Mouse (Mus musculus): ENCODE data around the gene Crcp. TPM values are rescaled to one million over a fixed set of nuclear protein-coding genes. Genes with fewer than 3 reads are reported as not detected.
A peak's percentile ranks its signal among the peaks of the same experiment; 100 is the strongest.

Gene Crcp
- polyA plus RNA-seq, 1 experiment from 2014 or later = 21.0 TPM

GRCm38 (mm10) chr5:130059413-130060328 lies 30.6 kb downstream of the Crcp start:
- H3K27ac ChIP-seq (ENCODE audit: low read depth, low read length) = peak overlapping the region; percentile 67
- H3K9me3 ChIP-seq (replicated peaks; ENCODE audit: control insufficient read depth, low read length) = no peaks in the 10 kb centered on the region
- ATAC-seq (replicated peaks; ENCODE audit: insufficient number of reproducible peaks, low FRiP score, low TSS enrichment) = 0 out of 2 replicates have a peak, but pooled peaks have one; percentile 57
- no peak overlapping the region for H3K4me3 ChIP-seq (ENCODE audit: low read depth, low read length)
- H3K4me1 ChIP-seq (ENCODE audit: control insufficient read depth, insufficient read depth, low read length) = peaks cover 12% of the 10 kb centered on the region
- no peak overlapping the region for H3K4me2 ChIP-seq
- 56% methylated on average over 12 of the region's 12 CpGs for WGBS (ENCODE audit: insufficient replicate concordance)
- H3K9ac ChIP-seq (ENCODE audit: low read depth, low read length) = no peak overlapping the region
- H3K27me3 ChIP-seq (ENCODE audit: control insufficient read depth, insufficient read depth, low read length) = peaks cover 5% of the 10 kb centered on the region; the same call in 1 of the 2 replicates
- H3K36me3 ChIP-seq (ENCODE audit: control insufficient read depth, insufficient read depth, low read length) = 0 out of 2 replicates have a peak, but pooled peaks cover 6% of the 10 kb centered on the region

- H3K9me3 ChIP-seq (replicated peaks; ENCODE audit: control insufficient read depth, low read length) = no peaks in the 10 kb centered on the region
- peaks cover 12% of the 10 kb centered on the region for H3K4me1 ChIP-seq (ENCODE audit: control insufficient read depth, insufficient read depth, low read length)
- no peak overlapping the region for H3K27ac ChIP-seq (ENCODE audit: low read depth, low read length)
- H3K4me2 ChIP-seq = no peak overlapping the region
- no peak overlapping the region for H3K9ac ChIP-seq (ENCODE audit: low read depth, low read length)
- no peak overlapping the region for H3K4me3 ChIP-seq (ENCODE audit: low read depth, low read length)
- no peaks in the 10 kb centered on the region for H3K27me3 ChIP-seq (ENCODE audit: control insufficient read depth, insufficient read depth, low read length)
- ATAC-seq (replicated peaks; ENCODE audit: insufficient number of reproducible peaks, low FRiP score, low TSS enrichment) = no peak
- 0 out of 2 replicates have a peak, but pooled peaks cover 6% of the 10 kb centered on the region for H3K36me3 ChIP-seq (ENCODE audit: control insufficient read depth, insufficient read depth, low read length)
- WGBS (ENCODE audit: insufficient replicate concordance) = 77% methylated on average over 4 of the region's 4 CpGs
These were observed 31.2 kb downstream of the Crcp start for GRCm38 (mm10) chr5:130060329-130060665.

GRCm38 (mm10) chr5:130062096-130062495 lies 33.0 kb downstream of the Crcp start:
- Histone ChIP-seq H3K4me3 (ENCODE audit: low read depth, low read length) (no peak overlapping the region), H3K4me2 (no peak overlapping the region), H3K4me1 (ENCODE audit: control insufficient read depth, insufficient read depth, low read length) (peaks cover 12% of the 10 kb centered on the region), H3K9me3 (replicated peaks; ENCODE audit: control insufficient read depth, low read length) (peaks cover 3% of the 10 kb centered on the region; the same call in 1 of the 2 replicates), H3K27ac (ENCODE audit: low read depth, low read length) (no peak overlapping the region), H3K27me3 (ENCODE audit: control insufficient read depth, insufficient read depth, low read length) (no peaks in the 10 kb centered on the region), H3K9ac (ENCODE audit: low read depth, low read length) (no peak overlapping the region), H3K36me3 (ENCODE audit: control insufficient read depth, insufficient read depth, low read length) (0 out of 2 replicates have a peak, but pooled peaks cover 6% of the 10 kb centered on the region)
- WGBS (ENCODE audit: insufficient replicate concordance) = 74% methylated on average over 2 of the region's 2 CpGs
- no peak for ATAC-seq (replicated peaks; ENCODE audit: insufficient number of reproducible peaks, low FRiP score, low TSS enrichment)

GRCm38 (mm10) chr5:130063760-130064159 lies 34.7 kb downstream of the Crcp start:
- no peak overlapping the region for H3K4me3 ChIP-seq (ENCODE audit: low read depth, low read length)
- H3K4me1 ChIP-seq (ENCODE audit: control insufficient read depth, insufficient read depth, low read length) = peaks cover 12% of the 10 kb centered on the region
- H3K9me3 ChIP-seq (replicated peaks; ENCODE audit: control insufficient read depth, low read length) = peaks cover 3% of the 10 kb centered on the region; the same call in 1 of the 2 replicates
- H3K27ac ChIP-seq (ENCODE audit: low read depth, low read length) = no peak overlapping the region
- no peaks in the 10 kb centered on the region for H3K27me3 ChIP-seq (ENCODE audit: control insufficient read depth, insufficient read depth, low read length)
- no peak overlapping the region for H3K4me2 ChIP-seq
- no peak for ATAC-seq (replicated peaks; ENCODE audit: insufficient number of reproducible peaks, low FRiP score, low TSS enrichment)
- 0 out of 2 replicates have a peak, but pooled peaks cover 3% of the 10 kb centered on the region for H3K36me3 ChIP-seq (ENCODE audit: control insufficient read depth, insufficient read depth, low read length)
- WGBS (ENCODE audit: insufficient replicate concordance) = 79% methylated on average over 2 of the region's 2 CpGs
- no peak overlapping the region for H3K9ac ChIP-seq (ENCODE audit: low read depth, low read length)

- Histone ChIP-seq H3K9me3 (replicated peaks; ENCODE audit: control insufficient read depth, low read length) (peaks cover 3% of the 10 kb centered on the region; the same call in 1 of the 2 replicates), H3K9ac (ENCODE audit: low read depth, low read length) (no peak overlapping the region), H3K27ac (ENCODE audit: low read depth, low read length) (no peak overlapping the region), H3K4me1 (ENCODE audit: control insufficient read depth, insufficient read depth, low read length) (no peaks in the 10 kb centered on the region), H3K4me2 (no peak overlapping the region), H3K27me3 (ENCODE audit: control insufficient read depth, insufficient read depth, low read length) (peaks cover 3% of the 10 kb centered on the region; the same call in 1 of the 2 replicates), H3K4me3 (ENCODE audit: low read depth, low read length) (no peak overlapping the region), H3K36me3 (ENCODE audit: control insufficient read depth, insufficient read depth, low read length) (0 out of 2 replicates have a peak, but pooled peaks cover 3% of the 10 kb centered on the region)
- no peak for ATAC-seq (replicated peaks; ENCODE audit: insufficient number of reproducible peaks, low FRiP score, low TSS enrichment)
- WGBS (ENCODE audit: insufficient replicate concordance) = 97% methylated on average over 1 of the region's 1 CpGs
These were observed 36.5 kb downstream of the Crcp start for GRCm38 (mm10) chr5:130065579-130065978.

GRCm38 (mm10) chr5:130067841-130068264 lies 38.8 kb downstream of the Crcp start:
- H3K9me3 ChIP-seq (replicated peaks; ENCODE audit: control insufficient read depth, low read length) = peaks cover 3% of the 10 kb centered on the region; the same call in 1 of the 2 replicates
- no peak overlapping the region for H3K4me3 ChIP-seq (ENCODE audit: low read depth, low read length)
- H3K27ac ChIP-seq (ENCODE audit: low read depth, low read length) = no peak overlapping the region
- peaks cover 3% of the 10 kb centered on the region; the same call in 1 of the 2 replicates for H3K27me3 ChIP-seq (ENCODE audit: control insufficient read depth, insufficient read depth, low read length)
- 52% methylated on average over 3 of the region's 3 CpGs for WGBS (ENCODE audit: insufficient replicate concordance)
- H3K4me2 ChIP-seq = no peak overlapping the region
- no peaks in the 10 kb centered on the region for H3K36me3 ChIP-seq (ENCODE audit: control insufficient read depth, insufficient read depth, low read length)
- no peak for ATAC-seq (replicated peaks; ENCODE audit: insufficient number of reproducible peaks, low FRiP score, low TSS enrichment)
- H3K9ac ChIP-seq (ENCODE audit: low read depth, low read length) = no peak overlapping the region
- no peaks in the 10 kb centered on the region for H3K4me1 ChIP-seq (ENCODE audit: control insufficient read depth, insufficient read depth, low read length)

- Histone ChIP-seq H3K9me3 (replicated peaks; ENCODE audit: control insufficient read depth, low read length) (no peaks in the 10 kb centered on the region), H3K4me3 (ENCODE audit: low read depth, low read length) (no peak within 1 kb of the TSS), H3K9ac (ENCODE audit: low read depth, low read length) (no peak within 1 kb of the TSS), H3K4me2 (no peak within 1 kb of the TSS), H3K27me3 (ENCODE audit: control insufficient read depth, insufficient read depth, low read length) (peaks cover 17% of the 10 kb centered on the region), H3K27ac (ENCODE audit: low read depth, low read length) (no peak within 1 kb of the TSS), H3K4me1 (ENCODE audit: control insufficient read depth, insufficient read depth, low read length) (no peaks in the 10 kb centered on the region), H3K36me3 (ENCODE audit: control insufficient read depth, insufficient read depth, low read length) (no peaks in the 10 kb centered on the region)
- ATAC-seq (replicated peaks; ENCODE audit: insufficient number of reproducible peaks, low FRiP score, low TSS enrichment) = no peak
- WGBS (ENCODE audit: insufficient replicate concordance) = 88% methylated on average over 6 of the region's 6 CpGs
These were observed 43.9 kb downstream of the Crcp start, which contains the start of gene Tpst1 for GRCm38 (mm10) chr5:130073026-130073425. Gene Tpst1 (plus strand): TSS chr5:130073326.

- Histone ChIP-seq H3K36me3 (ENCODE audit: control insufficient read depth, insufficient read depth, low read length) (no peaks in the 10 kb centered on the region), H3K27ac (ENCODE audit: low read depth, low read length) (no peak overlapping the region)
- 72% methylated on average over 6 of the region's 6 CpGs for WGBS (ENCODE audit: insufficient replicate concordance)
These were observed 45.4 kb downstream of the Crcp start for GRCm38 (mm10) chr5:130074491-130074890.

More at GRCm38 (mm10) chr5:130074491-130074890, 45.4 kb downstream of the Crcp start:
- Histone ChIP-seq H3K4me2 (no peak overlapping the region), H3K27me3 (ENCODE audit: control insufficient read depth, insufficient read depth, low read length) (peaks cover 24% of the 10 kb centered on the region), H3K9me3 (replicated peaks; ENCODE audit: control insufficient read depth, low read length) (no peaks in the 10 kb centered on the region), H3K4me3 (ENCODE audit: low read depth, low read length) (no peak overlapping the region), H3K9ac (ENCODE audit: low read depth, low read length) (no peak overlapping the region), H3K4me1 (ENCODE audit: control insufficient read depth, insufficient read depth, low read length) (0 out of 2 replicates have a peak, but pooled peaks cover 3% of the 10 kb centered on the region)
- no peak for ATAC-seq (replicated peaks; ENCODE audit: insufficient number of reproducible peaks, low FRiP score, low TSS enrichment)
